Mouse (Mus musculus) frontal cortex, postnatal 36 days (tissue): ENCODE measurements at regions not wholly inside any gene's neighbourhood (a gene's known extent, or its start where the extent isn't known, plus 50 kb on each side); places are given as distances from the start of the nearest gene placed in this dataset.

Experiments used
- DNase-seq, 2 experiments: peaks; one replicate each; pipeline ENCODE4 v3.0.0; 2022; ENCODE audit warnings: low spot score in 2 of 2

- no peak for DNase-seq
Observed at GRCm38 (mm10) chr12:13677266-13677665, 408.3 kb downstream of the Nbas start.

- no peak for DNase-seq
Observed at GRCm38 (mm10) chr12:13669453-13669852, 400.5 kb downstream of the Nbas start.

- DNase-seq, result no peak
Observed at GRCm38 (mm10) chr12:13668485-13669022, 399.6 kb downstream of the Nbas start.

GRCm38 (mm10) chr12:13639336-13639735 lies 370.4 kb downstream of the Nbas start:
- DNase-seq, result no peak
